Mouse (Mus musculus) C3H10T1/2 (cell line): Measurements from ENCODE around the gene Ak1. TPM values are rescaled to one million over a fixed set of nuclear protein-coding genes. Genes with fewer than 3 reads are reported as not detected.

ENCODE experiments used
- polyA plus RNA-seq, 2 experiments: library from polyadenylated mRNA; unstranded; fragments of >200 nt; fragmentation: generic; extraction: Trizol; gene quantifications; one replicate each; pipeline ENCODE4 v1.2.1; 2012; ENCODE audit warnings: missing spikeins in 2 of 2

Ak1 gene
- polyA plus RNA-seq = 100 to 1,000 TPM in 1 of 2 experiments, 10 to 100 TPM in 1; 96.3 to 173 TPM

DNA sequence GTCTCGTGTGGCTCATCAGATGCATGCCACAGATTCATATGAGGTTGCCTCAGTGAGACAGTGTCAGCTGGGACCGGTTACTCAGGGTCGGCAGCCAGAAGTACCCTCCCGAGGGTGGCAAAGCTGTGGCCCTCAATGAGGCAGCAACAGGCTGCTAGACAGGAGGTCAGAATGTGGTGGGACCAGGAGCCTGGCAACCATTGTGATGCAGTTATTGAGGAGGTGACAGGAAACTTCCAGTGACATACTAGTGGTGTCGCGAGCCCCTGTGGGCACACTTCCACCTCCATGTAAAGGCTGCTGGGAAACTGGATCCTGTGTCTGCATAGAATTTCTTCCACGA, at the start of gene Ak1:
Ak1 (plus strand) TSS at position 242 of the 343 bp plus-strand sequence.

GRCm38 (mm10) chr2:32574497-32574896, 47.1 kb upstream of the Ak1 start, which contains the start of gene Pip5kl1:
TSS of gene Pip5kl1 (plus strand) at chr2:32574797.

GRCm38 (mm10) chr2:32575586-32576160, 45.9 kb upstream of the Ak1 start, which contains the start of gene 9430097D07Rik:
TSS of gene 9430097D07Rik (minus strand) at chr2:32575684.

GRCm38 (mm10) chr2:32586871-32587351, 34.6 kb upstream of the Ak1 start, which contains the start of gene St6galnac4:
TSS of gene St6galnac4 (plus strand) at chr2:32587095.

GRCm38 (mm10) chr2:32599409-32599808, 22.1 kb upstream of the Ak1 start, which contains the start of gene St6galnac6:
TSS of gene St6galnac6 (plus strand) at chr2:32599709.

DNA sequence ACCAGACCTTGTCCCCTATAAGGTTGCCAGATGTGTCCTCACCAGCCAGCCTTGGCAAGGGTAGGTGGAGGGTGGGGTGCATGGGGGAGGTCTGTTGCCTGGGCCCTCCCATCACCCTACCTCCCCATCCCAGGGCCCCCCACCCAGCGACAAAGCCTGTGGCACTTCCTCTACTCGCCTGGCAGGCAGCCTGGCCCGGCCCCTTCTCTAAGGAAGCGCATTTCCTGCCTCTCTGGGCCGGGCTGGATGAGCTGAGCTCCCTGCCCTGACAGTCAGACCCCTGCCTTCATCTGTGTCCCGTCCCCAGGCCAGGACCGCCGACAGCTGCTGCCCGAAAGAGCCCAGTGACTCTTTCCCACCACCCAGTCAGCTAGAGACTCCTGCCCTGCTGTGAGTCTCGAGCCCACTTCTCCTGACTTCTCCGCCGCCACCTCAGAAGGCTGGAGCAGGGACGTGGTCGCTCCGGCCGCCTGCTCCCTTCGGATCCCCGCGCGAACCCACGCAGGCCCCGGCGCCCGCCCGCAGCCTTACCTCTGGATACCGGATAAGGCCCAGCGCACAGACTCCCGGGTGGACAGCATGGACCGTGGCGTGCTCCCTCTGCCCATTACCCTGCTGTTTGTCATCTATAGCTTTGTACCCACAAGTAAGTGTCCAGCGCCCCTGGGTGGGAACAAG, 25.0 kb downstream of the Ak1 start, which contains the start of gene Eng:
Eng (plus strand) TSS at position 217 of the 678 bp plus-strand sequence.

Other genes starting within 250 kb of the Ak1 start
- 100 to 1,000 TPM in 1 of 2 experiments, 10 to 100 TPM in 1; 91.3 to 245 TPM for gene 1110008P14Rik, start 239.8 kb upstream of the Ak1 start, polyA plus RNA-seq
- under 1 TPM in 1 of 2 experiments, not detected in 1; 0.08 TPM for gene Lcn2, start 233.5 kb upstream of the Ak1 start, polyA plus RNA-seq
- 10 to 100 TPM; 16.4 to 39.5 TPM for gene Ptges2, start 225.9 kb upstream of the Ak1 start, polyA plus RNA-seq
- gene Naif1, start 171.3 kb upstream of the Ak1 start, polyA plus RNA-seq = 1 to 10 TPM; 1.1 to 4.0 TPM
- 1 to 10 TPM; 3.3 to 3.4 TPM for gene Slc25a25, start 170.3 kb upstream of the Ak1 start, polyA plus RNA-seq
- gene Fam102a, start 86.4 kb upstream of the Ak1 start, polyA plus RNA-seq = 10 to 100 TPM in 1 of 2 experiments, 1 to 10 TPM in 1; 1.3 to 21.5 TPM
- 10 to 100 TPM; 67.1 to 95.0 TPM for gene Dpm2, start 50.9 kb upstream of the Ak1 start, polyA plus RNA-seq
- under 1 TPM in 1 of 2 experiments, not detected in 1; 0.11 TPM for gene Pip5kl1, start 47.0 kb upstream of the Ak1 start, polyA plus RNA-seq
- gene 9430097D07Rik, start 46.1 kb upstream of the Ak1 start, polyA plus RNA-seq = under 1 TPM; 0.04 to 0.06 TPM
- 10 to 100 TPM; 23.5 to 26.1 TPM for gene St6galnac4, start 34.7 kb upstream of the Ak1 start, polyA plus RNA-seq
- gene St6galnac6, start 22.0 kb upstream of the Ak1 start, polyA plus RNA-seq = 10 to 100 TPM; 34.3 to 60.3 TPM
- gene Eng, start 24.8 kb downstream of the Ak1 start, polyA plus RNA-seq = 1 to 10 TPM; 2.5 to 6.9 TPM
- gene Fpgs, start 82.4 kb downstream of the Ak1 start, polyA plus RNA-seq = 10 to 100 TPM; 19.7 to 19.9 TPM
- gene Cdk9, start 91.3 kb downstream of the Ak1 start, polyA plus RNA-seq = 10 to 100 TPM; 48.2 to 76.9 TPM
- 10 to 100 TPM in 1 of 2 experiments, under 1 TPM in 1; 0.83 to 15.9 TPM for gene Sh2d3c, start 99.3 kb downstream of the Ak1 start, polyA plus RNA-seq
- gene 6330409D20Rik, start 119.3 kb downstream of the Ak1 start, polyA plus RNA-seq = under 1 TPM in 1 of 2 experiments, not detected in 1; 0.31 TPM
- gene Tor2a, start 135.5 kb downstream of the Ak1 start, polyA plus RNA-seq = 10 to 100 TPM; 20.9 to 46.0 TPM
- under 1 TPM; 0.04 to 0.38 TPM for gene Ttc16, start 153.9 kb downstream of the Ak1 start, polyA plus RNA-seq
- 100 to 1,000 TPM in 1 of 2 experiments, 10 to 100 TPM in 1; 25.5 to 106 TPM for gene Ptrh1, start 154.0 kb downstream of the Ak1 start, polyA plus RNA-seq
- under 1 TPM; 0.42 to 0.48 TPM for gene Cfap157, start 162.7 kb downstream of the Ak1 start, polyA plus RNA-seq
- gene Stxbp1, start 225.5 kb downstream of the Ak1 start, polyA plus RNA-seq = 10 to 100 TPM; 11.8 to 23.7 TPM